Mouse (Mus musculus): ENCODE results near the gene Tex10. TPM values are rescaled to one million over a fixed set of nuclear protein-coding genes. Genes with fewer than 3 reads are reported as not detected.

Gene Tex10
- polyA plus RNA-seq (2015; fragmentation: Nextera tagmentation; extraction: Ambion mirVana), result 17.2 and 19.9 TPM in 2 replicates

- no peak for TF ChIP-seq EP300 (IDR thresholded peaks at IDR 0.05)
- TF ChIP-seq CTCF (IDR thresholded peaks at IDR 0.05), result no peak
- peak within 1 kb of the TSS; percentile 79 for H3K27ac ChIP-seq (ENCODE audit: low read length)
- H3K9me3 ChIP-seq (ENCODE audit: low read length), result no peaks in the 10 kb centered on the region
- ATAC-seq, result peak; percentile 97
- WGBS, result under 1% methylated on average over 76 of the region's 89 CpGs
- 0 out of 2 replicates have a peak, but pooled peaks cover 3% of the 10 kb centered on the region for H3K36me3 ChIP-seq (ENCODE audit: insufficient read depth, low read length)
- peak within 1 kb of the TSS; percentile 92 for H3K4me3 ChIP-seq (ENCODE audit: low read depth, low read length)
- H3K4me1 ChIP-seq (ENCODE audit: insufficient read depth, low read depth, low read length), result peaks cover 12% of the 10 kb centered on the region; the same call in 1 of the 2 replicates
- peak; percentile 91 for DNase-seq (ENCODE audit: low spot score)
- no peaks in the 10 kb centered on the region for H3K27me3 ChIP-seq (replicated peaks; ENCODE audit: insufficient read depth, low read length)
- peak within 1 kb of the TSS; percentile 80 for H3K9ac ChIP-seq (replicated peaks; ENCODE audit: low read depth)
- H3K4me2 ChIP-seq (replicated peaks; ENCODE audit: low read depth, low read length), result peak within 1 kb of the TSS; percentile 93
Measured at GRCm38 (mm10) chr4:48472792-48473650, at the start of gene Tex10. TSS of gene Tex10 (minus strand) at chr4:48473459.

DNA sequence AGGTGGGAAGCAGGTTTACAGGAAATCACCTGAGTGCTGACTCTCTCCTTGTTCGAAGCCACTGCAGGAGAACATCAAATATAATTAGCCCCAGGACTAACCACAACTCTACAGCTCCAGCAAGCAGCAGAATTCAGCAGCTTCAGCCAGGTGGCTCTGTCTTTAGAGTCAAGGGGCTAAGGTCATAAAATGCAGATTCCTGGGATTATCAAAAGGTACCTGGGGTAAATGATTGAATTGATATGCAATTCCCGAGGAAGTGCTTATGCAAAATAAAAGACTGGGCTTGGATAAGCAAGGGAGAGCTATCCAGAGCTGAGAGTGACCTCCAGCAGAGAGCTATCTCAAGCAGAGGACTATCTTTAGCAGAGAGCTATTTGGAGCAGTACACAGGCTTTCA lies 37.6 kb upstream of the Tex10 start:
- no peak overlapping the region for H3K4me2 ChIP-seq (replicated peaks; ENCODE audit: low read depth, low read length)
- TF ChIP-seq EP300 (IDR thresholded peaks at IDR 0.05), result no peak
- no peak for TF ChIP-seq CTCF (IDR thresholded peaks at IDR 0.05)
- no peaks in the 10 kb centered on the region for H3K27me3 ChIP-seq (replicated peaks; ENCODE audit: insufficient read depth, low read length)
- no peaks in the 10 kb centered on the region for H3K4me1 ChIP-seq (ENCODE audit: insufficient read depth, low read depth, low read length)
- no peaks in the 10 kb centered on the region for H3K36me3 ChIP-seq (ENCODE audit: insufficient read depth, low read length)
- ATAC-seq (no peak), DNase-seq (ENCODE audit: low spot score) (no peak)
- H3K9me3 ChIP-seq (ENCODE audit: low read length), result no peaks in the 10 kb centered on the region
- WGBS, result 52% methylated on average over 2 of the region's 2 CpGs
- no peak overlapping the region for H3K9ac ChIP-seq (replicated peaks; ENCODE audit: low read depth)
- no peak overlapping the region for H3K4me3 ChIP-seq (ENCODE audit: low read depth, low read length)
- no peak overlapping the region for H3K27ac ChIP-seq (ENCODE audit: low read length)

DNA sequence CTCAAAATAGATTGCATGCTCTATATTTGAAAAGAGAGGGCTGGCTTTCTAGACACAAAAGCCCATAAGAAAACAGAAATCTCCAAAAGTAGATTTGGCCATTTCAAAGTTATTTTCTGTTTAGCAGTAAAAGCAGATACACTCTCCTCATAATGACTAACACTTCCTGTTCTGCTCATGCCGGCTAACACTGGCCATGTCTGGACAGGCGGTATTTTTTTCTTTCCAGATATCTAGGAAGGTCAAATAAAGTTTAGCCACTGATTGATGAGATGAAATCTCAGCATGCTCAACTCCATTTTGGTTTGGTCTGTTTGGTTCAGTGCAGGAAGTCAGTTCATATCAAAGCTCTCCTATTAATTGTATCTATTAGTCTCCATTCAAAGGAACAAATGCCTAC lies 19.3 kb upstream of the Tex10 start:
- no peaks in the 10 kb centered on the region for H3K36me3 ChIP-seq (ENCODE audit: insufficient read depth, low read length)
- H3K4me3 ChIP-seq (ENCODE audit: low read depth, low read length), result no peak overlapping the region
- no peaks in the 10 kb centered on the region for H3K27me3 ChIP-seq (replicated peaks; ENCODE audit: insufficient read depth, low read length)
- ATAC-seq (no peak), DNase-seq (ENCODE audit: low spot score) (no peak)
- H3K9ac ChIP-seq (replicated peaks; ENCODE audit: low read depth), result no peak overlapping the region
- WGBS, result 31% methylated on average over 2 of the region's 2 CpGs
- H3K4me1 ChIP-seq (ENCODE audit: insufficient read depth, low read depth, low read length), result no peaks in the 10 kb centered on the region
- no peaks in the 10 kb centered on the region for H3K9me3 ChIP-seq (ENCODE audit: low read length)
- no peak overlapping the region for H3K4me2 ChIP-seq (replicated peaks; ENCODE audit: low read depth, low read length)
- TF ChIP-seq EP300 (IDR thresholded peaks at IDR 0.05) (no peak), CTCF (IDR thresholded peaks at IDR 0.05) (no peak)
- H3K27ac ChIP-seq (ENCODE audit: low read length), result no peak overlapping the region

- Histone ChIP-seq H3K4me1 (ENCODE audit: insufficient read depth, low read depth, low read length) (no peaks in the 10 kb centered on the region), H3K4me2 (replicated peaks; ENCODE audit: low read depth, low read length) (peak overlapping the region; percentile 48), H3K36me3 (ENCODE audit: insufficient read depth, low read length) (no peaks in the 10 kb centered on the region), H3K27me3 (replicated peaks; ENCODE audit: insufficient read depth, low read length) (no peaks in the 10 kb centered on the region), H3K9ac (replicated peaks; ENCODE audit: low read depth) (no peak overlapping the region), H3K4me3 (ENCODE audit: low read depth, low read length) (peak overlapping the region; percentile 19; the same call in 1 of the 2 replicates), H3K9me3 (ENCODE audit: low read length) (no peaks in the 10 kb centered on the region), H3K27ac (ENCODE audit: low read length) (no peak overlapping the region)
- DNase-seq (ENCODE audit: low spot score), result peak; percentile 35
- ATAC-seq, result no peak; the same call in 1 of the 2 replicates
- WGBS, result 3% methylated on average over 14 of the region's 14 CpGs
- TF ChIP-seq CTCF (IDR thresholded peaks at IDR 0.05), result no peak
- TF ChIP-seq EP300 (IDR thresholded peaks at IDR 0.05), result no peak
Measured at GRCm38 (mm10) chr4:48491290-48491743, 18.1 kb upstream of the Tex10 start.

- ATAC-seq (no peak), DNase-seq (ENCODE audit: low spot score) (no peak)
- Histone ChIP-seq H3K9ac (replicated peaks; ENCODE audit: low read depth) (no peak overlapping the region), H3K27me3 (replicated peaks; ENCODE audit: insufficient read depth, low read length) (no peaks in the 10 kb centered on the region), H3K4me3 (ENCODE audit: low read depth, low read length) (no peak overlapping the region), H3K4me1 (ENCODE audit: insufficient read depth, low read depth, low read length) (no peaks in the 10 kb centered on the region), H3K27ac (ENCODE audit: low read length) (no peak overlapping the region), H3K9me3 (ENCODE audit: low read length) (no peaks in the 10 kb centered on the region), H3K36me3 (ENCODE audit: insufficient read depth, low read length) (no peaks in the 10 kb centered on the region), H3K4me2 (replicated peaks; ENCODE audit: low read depth, low read length) (no peak overlapping the region)
- TF ChIP-seq CTCF (IDR thresholded peaks at IDR 0.05) (no peak), EP300 (IDR thresholded peaks at IDR 0.05) (no peak)
- WGBS, result 72% methylated on average over 2 of the region's 2 CpGs
Measured at GRCm38 (mm10) chr4:48488916-48489315, 15.7 kb upstream of the Tex10 start.

- TF ChIP-seq CTCF (IDR thresholded peaks at IDR 0.05) (peak; percentile 68), EP300 (IDR thresholded peaks at IDR 0.05) (no peak)
- DNase-seq (ENCODE audit: low spot score), result peak; percentile 62
- no peak overlapping the region for H3K4me3 ChIP-seq (ENCODE audit: low read depth, low read length)
- H3K36me3 ChIP-seq (ENCODE audit: insufficient read depth, low read length), result no peaks in the 10 kb centered on the region
- H3K27me3 ChIP-seq (replicated peaks; ENCODE audit: insufficient read depth, low read length), result no peaks in the 10 kb centered on the region
- H3K9me3 ChIP-seq (ENCODE audit: low read length), result no peaks in the 10 kb centered on the region
- H3K9ac ChIP-seq (replicated peaks; ENCODE audit: low read depth), result no peak overlapping the region
- H3K4me2 ChIP-seq (replicated peaks; ENCODE audit: low read depth, low read length), result no peak overlapping the region
- peak; percentile 32; the same call in 1 of the 2 replicates for ATAC-seq
- H3K27ac ChIP-seq (ENCODE audit: low read length), result no peak overlapping the region
- H3K4me1 ChIP-seq (ENCODE audit: insufficient read depth, low read depth, low read length), result no peaks in the 10 kb centered on the region
- WGBS, result 19% methylated on average over 2 of the region's 2 CpGs
Measured at GRCm38 (mm10) chr4:48481287-48481686, 8.0 kb upstream of the Tex10 start.
